Mouse (Mus musculus): ENCODE results near the gene Dscaml1. TPM values are rescaled to one million over a fixed set of nuclear protein-coding genes. Genes with fewer than 3 reads are reported as not detected.

The Dscaml1 gene
- polyA plus RNA-seq, 1 experiment, result 0.80 TPM

DNA sequence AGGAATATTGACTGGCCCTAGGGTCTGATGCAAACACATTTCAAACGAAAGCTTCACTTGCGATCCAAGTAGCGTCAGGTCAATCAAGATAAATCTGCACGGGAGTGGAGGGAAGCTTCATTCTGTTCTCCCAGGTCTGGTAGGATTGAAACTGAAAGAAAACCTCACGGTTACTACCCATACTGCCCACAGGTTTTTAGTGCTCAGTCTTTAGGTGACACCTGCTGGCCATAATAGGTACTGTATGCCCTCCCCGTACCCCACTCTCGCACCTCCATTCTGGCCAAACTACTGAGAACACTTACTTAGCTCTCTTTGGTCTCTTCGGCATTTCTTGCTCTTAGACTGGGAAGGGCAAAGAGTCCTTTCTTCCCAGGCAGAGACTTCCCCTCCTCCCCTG is 9.2 kb upstream of the Dscaml1 start:
- no peaks in the 10 kb centered on the region for H3K27me3 ChIP-seq (replicated peaks; ENCODE audit: control insufficient read depth, insufficient read depth, low read length)
- TF ChIP-seq POLR2A (IDR thresholded peaks at IDR 0.05; ENCODE audit: low read depth, low read length), result no peak
- peak; percentile 82 for TF ChIP-seq CTCF (conservative IDR thresholded peaks at IDR 0.05; ENCODE audit: insufficient read depth, insufficient read length, low read depth, low read length)
- peak; percentile 72 for DNase-seq
- H3K4me3 ChIP-seq (ENCODE audit: insufficient read depth, low read depth, low read length), result peak overlapping the region; percentile 39
- peaks cover 17% of the 10 kb centered on the region; the same call in 1 of the 2 replicates for H3K4me1 ChIP-seq (ENCODE audit: control insufficient read depth, insufficient read depth, low read length)
- WGBS, result 11% methylated on average over 8 of the region's 8 CpGs
- no peak overlapping the region for H3K27ac ChIP-seq (ENCODE audit: insufficient read depth, low read depth, low read length)
- H3K36me3 ChIP-seq (ENCODE audit: control insufficient read depth, insufficient read depth, low read length), result no peaks in the 10 kb centered on the region

DNA sequence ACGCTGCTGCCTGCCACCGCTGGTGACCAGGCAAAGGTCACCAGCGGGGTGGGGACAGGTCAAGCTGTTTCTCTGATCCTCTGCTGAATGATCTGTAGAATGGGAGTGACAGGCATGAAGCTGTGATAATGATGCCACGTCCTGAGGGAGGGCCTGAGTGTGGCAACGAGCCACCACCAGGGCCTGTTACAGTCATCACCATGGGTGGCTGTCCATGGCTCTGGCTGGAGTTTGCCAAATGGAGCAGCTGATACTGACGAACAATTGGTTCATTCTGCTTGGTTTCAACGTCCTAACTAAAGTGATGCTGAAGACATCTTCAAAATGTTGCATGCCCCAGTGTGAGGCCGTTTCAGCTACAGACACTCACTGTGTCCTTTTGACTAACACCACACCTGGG is 8.2 kb upstream of the Dscaml1 start:
- H3K27me3 ChIP-seq (replicated peaks; ENCODE audit: control insufficient read depth, insufficient read depth, low read length), result no peaks in the 10 kb centered on the region
- no peak overlapping the region for H3K27ac ChIP-seq (ENCODE audit: insufficient read depth, low read depth, low read length)
- DNase-seq, result no peak
- H3K4me3 ChIP-seq (ENCODE audit: insufficient read depth, low read depth, low read length), result no peak overlapping the region
- H3K36me3 ChIP-seq (ENCODE audit: control insufficient read depth, insufficient read depth, low read length), result no peaks in the 10 kb centered on the region
- WGBS, result 67% methylated on average over 8 of the region's 8 CpGs
- H3K4me1 ChIP-seq (ENCODE audit: control insufficient read depth, insufficient read depth, low read length), result peaks cover 9% of the 10 kb centered on the region; the same call in 1 of the 2 replicates
- TF ChIP-seq POLR2A (IDR thresholded peaks at IDR 0.05; ENCODE audit: low read depth, low read length), result no peak
- TF ChIP-seq CTCF (conservative IDR thresholded peaks at IDR 0.05; ENCODE audit: insufficient read depth, insufficient read length, low read depth, low read length), result no peak

DNA sequence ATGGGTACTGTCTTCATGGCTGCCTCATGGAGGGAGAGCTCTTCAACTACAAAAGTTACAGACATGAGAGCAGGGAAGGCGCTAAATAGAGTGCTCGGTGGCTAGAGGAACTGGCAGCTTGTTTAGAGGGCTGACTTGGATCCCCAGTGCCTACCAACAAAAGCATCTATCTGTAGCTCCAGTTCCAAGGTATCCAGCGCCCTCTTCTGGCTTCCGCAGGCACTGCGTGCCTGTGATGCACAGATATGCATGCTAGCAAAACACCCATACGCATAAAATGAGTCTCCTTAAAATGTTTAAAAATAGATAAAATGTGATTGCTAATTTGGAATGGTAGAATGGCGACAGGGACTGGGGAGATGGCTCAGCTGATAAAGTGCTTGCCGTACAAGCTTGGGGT is 5.2 kb upstream of the Dscaml1 start:
- no peak overlapping the region for H3K27ac ChIP-seq (ENCODE audit: insufficient read depth, low read depth, low read length)
- H3K4me3 ChIP-seq (ENCODE audit: insufficient read depth, low read depth, low read length), result no peak overlapping the region
- no peaks in the 10 kb centered on the region for H3K27me3 ChIP-seq (replicated peaks; ENCODE audit: control insufficient read depth, insufficient read depth, low read length)
- H3K36me3 ChIP-seq (ENCODE audit: control insufficient read depth, insufficient read depth, low read length), result no peaks in the 10 kb centered on the region
- TF ChIP-seq CTCF (conservative IDR thresholded peaks at IDR 0.05; ENCODE audit: insufficient read depth, insufficient read length, low read depth, low read length), result peak; percentile 50
- no peak for TF ChIP-seq POLR2A (IDR thresholded peaks at IDR 0.05; ENCODE audit: low read depth, low read length)
- 68% methylated on average over 8 of the region's 8 CpGs for WGBS
- H3K4me1 ChIP-seq (ENCODE audit: control insufficient read depth, insufficient read depth, low read length), result peaks cover 3% of the 10 kb centered on the region; the same call in 1 of the 2 replicates
- DNase-seq, result no peak

DNA sequence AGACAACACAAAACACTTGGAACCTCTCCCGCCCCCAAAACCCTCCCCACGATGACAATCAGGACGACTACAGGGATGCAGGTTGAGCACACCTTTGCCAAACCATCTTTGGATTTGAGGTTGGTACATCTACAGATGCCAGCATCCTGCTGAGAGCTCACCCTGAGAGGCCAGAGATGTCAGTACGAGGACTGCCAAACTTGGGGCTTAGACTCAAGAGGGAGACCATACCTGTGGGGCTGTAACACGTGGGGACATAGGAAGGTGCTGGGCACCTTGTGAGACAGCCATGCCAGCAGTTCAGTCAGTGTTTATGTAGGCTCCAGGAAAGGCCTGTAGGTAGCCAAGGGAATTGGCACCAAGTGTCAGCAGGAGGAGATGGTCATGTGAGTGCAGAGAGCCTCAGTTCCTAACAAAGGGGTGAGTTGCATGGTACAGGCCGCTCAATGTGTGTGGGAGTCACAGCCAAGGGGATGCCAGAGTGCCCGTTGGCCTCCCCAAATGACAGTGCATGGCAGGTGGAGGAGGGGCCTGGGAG is 3.6 kb upstream of the Dscaml1 start:
- Histone ChIP-seq H3K4me1 (ENCODE audit: control insufficient read depth, insufficient read depth, low read length) (no peaks in the 10 kb centered on the region), H3K27me3 (replicated peaks; ENCODE audit: control insufficient read depth, insufficient read depth, low read length) (no peaks in the 10 kb centered on the region), H3K4me3 (ENCODE audit: insufficient read depth, low read depth, low read length) (no peak overlapping the region), H3K27ac (ENCODE audit: insufficient read depth, low read depth, low read length) (no peak overlapping the region), H3K36me3 (ENCODE audit: control insufficient read depth, insufficient read depth, low read length) (no peaks in the 10 kb centered on the region)
- TF ChIP-seq POLR2A (IDR thresholded peaks at IDR 0.05; ENCODE audit: low read depth, low read length), result no peak
- TF ChIP-seq CTCF (conservative IDR thresholded peaks at IDR 0.05; ENCODE audit: insufficient read depth, insufficient read length, low read depth, low read length), result no peak
- 72% methylated on average over 7 of the region's 7 CpGs for WGBS
- no peak for DNase-seq

DNA sequence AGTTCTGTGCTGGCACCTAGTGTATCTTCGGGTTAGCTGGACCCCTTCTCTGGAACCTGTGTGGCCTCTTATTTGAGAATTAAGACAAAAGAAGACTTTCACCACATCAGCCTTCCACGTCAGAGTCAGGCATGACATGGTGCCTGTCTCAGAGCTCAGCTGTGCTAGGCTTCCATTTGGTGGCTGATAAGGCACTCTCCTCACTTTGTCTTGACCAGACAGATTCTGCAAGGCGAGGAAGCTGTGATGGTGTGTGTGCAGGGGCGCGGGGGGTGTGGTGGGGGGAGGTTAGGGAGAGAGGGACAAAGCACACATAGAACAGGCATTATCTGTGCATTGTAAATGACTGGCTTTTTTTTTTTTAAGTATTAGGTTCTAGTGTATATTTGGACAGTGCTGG is 3.0 kb downstream of the Dscaml1 start:
- H3K27me3 ChIP-seq (replicated peaks; ENCODE audit: control insufficient read depth, insufficient read depth, low read length), result peaks cover 4% of the 10 kb centered on the region; the same call in 1 of the 2 replicates
- 34% methylated on average over 5 of the region's 5 CpGs for WGBS

DNA sequence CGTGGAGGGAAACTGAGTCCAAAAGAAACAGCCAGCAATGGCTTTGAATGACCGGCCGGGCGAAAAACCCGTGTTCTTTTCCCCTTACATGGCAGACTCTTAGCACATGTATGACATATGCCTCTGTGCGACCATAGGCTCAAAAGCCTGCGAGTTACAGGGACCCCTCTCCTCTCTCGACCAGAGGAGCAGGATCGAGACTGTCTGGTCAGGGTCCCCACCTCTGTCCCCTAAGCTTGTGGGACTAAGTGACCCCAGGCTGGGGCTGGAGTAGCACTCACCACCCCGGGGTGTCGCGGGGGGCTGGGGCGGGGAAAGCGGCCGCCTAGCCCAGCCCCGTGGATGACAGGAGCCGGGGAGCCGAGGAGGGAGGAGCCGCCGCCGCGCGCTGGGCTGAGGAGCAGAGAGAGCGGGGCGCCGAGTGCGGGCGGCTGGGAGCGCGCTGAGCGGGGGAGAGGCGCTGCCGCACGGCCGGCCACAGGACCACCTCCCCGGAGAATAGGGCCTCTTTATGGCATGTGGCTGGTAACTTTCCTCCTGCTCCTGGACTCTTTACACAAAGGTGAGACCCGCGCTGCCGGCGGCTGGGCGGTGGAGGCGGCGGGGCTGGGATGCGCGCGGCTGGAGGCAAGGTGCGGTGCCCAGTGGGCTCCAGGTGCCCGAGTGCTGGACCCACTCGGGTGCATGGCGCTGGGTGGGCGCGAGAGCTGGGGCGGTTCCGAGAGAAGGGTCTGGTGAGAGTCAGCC is 3.7 kb downstream of the Dscaml1 start:
- Histone ChIP-seq H3K27me3 (replicated peaks; ENCODE audit: control insufficient read depth, insufficient read depth, low read length) (peaks cover 4% of the 10 kb centered on the region; the same call in 1 of the 2 replicates), H3K4me1 (ENCODE audit: control insufficient read depth, insufficient read depth, low read length) (no peaks in the 10 kb centered on the region), H3K36me3 (ENCODE audit: control insufficient read depth, insufficient read depth, low read length) (no peaks in the 10 kb centered on the region), H3K4me3 (ENCODE audit: insufficient read depth, low read depth, low read length) (no peak overlapping the region), H3K27ac (ENCODE audit: insufficient read depth, low read depth, low read length) (no peak overlapping the region)
- WGBS, result 3% methylated on average over 54 of the region's 54 CpGs
- DNase-seq, result no peak
- TF ChIP-seq CTCF (conservative IDR thresholded peaks at IDR 0.05; ENCODE audit: insufficient read depth, insufficient read length, low read depth, low read length) (no peak), POLR2A (IDR thresholded peaks at IDR 0.05; ENCODE audit: low read depth, low read length) (no peak)

More for the DNA sequence above, 3.0 kb downstream of the Dscaml1 start:
- Histone ChIP-seq H3K4me3 (ENCODE audit: insufficient read depth, low read depth, low read length) (no peak overlapping the region), H3K4me1 (ENCODE audit: control insufficient read depth, insufficient read depth, low read length) (no peaks in the 10 kb centered on the region), H3K36me3 (ENCODE audit: control insufficient read depth, insufficient read depth, low read length) (no peaks in the 10 kb centered on the region), H3K27ac (ENCODE audit: insufficient read depth, low read depth, low read length) (no peak overlapping the region)
- DNase-seq, result no peak
- TF ChIP-seq POLR2A (IDR thresholded peaks at IDR 0.05; ENCODE audit: low read depth, low read length) (no peak), CTCF (conservative IDR thresholded peaks at IDR 0.05; ENCODE audit: insufficient read depth, insufficient read length, low read depth, low read length) (no peak)

DNA sequence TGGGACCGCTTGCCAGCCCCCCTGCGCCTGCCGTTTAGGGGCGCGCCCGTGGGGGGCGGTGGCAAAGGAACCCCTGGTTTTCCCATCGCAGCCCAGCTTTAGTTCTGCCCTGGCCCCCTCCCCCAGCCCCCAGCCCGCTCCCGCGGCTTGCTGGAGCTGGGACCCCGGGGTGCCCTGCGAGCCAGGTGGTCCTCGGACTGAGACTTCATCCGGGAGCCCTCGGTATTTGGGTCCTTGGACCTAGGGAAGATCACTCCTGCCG is 4.2 kb downstream of the Dscaml1 start:
- no peak for TF ChIP-seq POLR2A (IDR thresholded peaks at IDR 0.05; ENCODE audit: low read depth, low read length)
- no peak for TF ChIP-seq CTCF (conservative IDR thresholded peaks at IDR 0.05; ENCODE audit: insufficient read depth, insufficient read length, low read depth, low read length)
- DNase-seq, result no peak
- Histone ChIP-seq H3K4me3 (ENCODE audit: insufficient read depth, low read depth, low read length) (no peak overlapping the region), H3K4me1 (ENCODE audit: control insufficient read depth, insufficient read depth, low read length) (no peaks in the 10 kb centered on the region), H3K27me3 (replicated peaks; ENCODE audit: control insufficient read depth, insufficient read depth, low read length) (peaks cover 4% of the 10 kb centered on the region; the same call in 1 of the 2 replicates), H3K36me3 (ENCODE audit: control insufficient read depth, insufficient read depth, low read length) (no peaks in the 10 kb centered on the region), H3K27ac (ENCODE audit: insufficient read depth, low read depth, low read length) (no peak overlapping the region)
- 2% methylated on average over 17 of the region's 17 CpGs for WGBS

Measured in kidney, adult 2 months (tissue).